Mouse (Mus musculus): ENCODE measurements at regions not wholly inside any gene's neighbourhood (a gene's known extent, or its start where the extent isn't known, plus 50 kb on each side); places are given as distances from the start of the nearest gene placed in this dataset.

DNA sequence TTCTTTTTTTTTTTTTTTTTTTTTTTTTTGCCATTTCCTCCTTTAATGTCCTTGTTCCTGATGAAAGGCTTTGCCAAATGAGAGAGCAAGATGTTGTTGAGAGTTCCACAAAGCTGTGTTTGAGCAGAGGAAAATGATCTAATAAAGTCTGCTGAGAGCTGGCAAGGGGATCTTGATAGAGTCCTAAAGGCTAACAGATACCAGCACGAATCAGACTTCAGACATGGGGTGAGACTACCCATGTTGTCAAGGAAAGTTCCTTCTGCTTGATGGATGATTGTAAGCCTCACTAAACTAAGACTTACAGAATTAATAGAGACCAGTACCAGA is 665.2 kb upstream of the Fam92a start:
- no peak for DNase-seq (ENCODE audit: extremely low spot score)

DNA sequence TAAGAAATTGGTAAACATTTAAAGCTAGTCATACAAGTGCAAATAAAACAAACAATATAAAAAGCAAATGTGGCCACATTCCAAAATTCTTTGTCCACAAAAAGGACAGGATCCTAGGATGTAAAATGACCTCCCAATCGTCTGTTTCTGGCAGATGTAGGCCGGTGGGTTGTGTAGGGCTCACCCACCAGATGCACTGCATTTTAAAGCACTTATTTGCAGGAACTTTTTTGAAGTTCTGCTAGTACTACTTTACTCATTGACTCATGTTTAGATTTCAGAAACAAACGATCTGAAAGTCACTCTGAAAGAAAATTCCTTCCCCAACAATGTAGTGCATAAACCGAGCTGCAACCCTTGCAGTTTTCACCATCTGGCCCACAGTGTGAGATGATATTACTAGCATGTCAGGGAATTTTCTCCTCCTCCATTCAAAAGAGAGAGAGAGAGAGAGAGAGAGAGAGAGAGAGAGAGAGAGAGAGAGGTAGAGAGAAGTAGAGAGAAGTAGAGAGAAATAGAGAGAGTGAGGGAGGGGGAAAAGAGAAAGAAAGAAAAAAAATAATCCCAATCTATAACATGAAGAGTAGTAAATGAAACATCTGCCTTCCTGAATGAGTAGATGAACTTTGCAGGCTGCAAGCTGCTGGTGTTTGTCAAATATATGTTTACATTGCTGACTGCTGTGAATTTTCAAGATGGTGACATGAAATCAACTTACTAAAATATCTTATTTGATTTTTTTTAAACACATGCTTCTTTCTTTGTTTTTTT is 664.7 kb upstream of the Fam92a start:
- no peak for DNase-seq (ENCODE audit: extremely low spot score)

DNA sequence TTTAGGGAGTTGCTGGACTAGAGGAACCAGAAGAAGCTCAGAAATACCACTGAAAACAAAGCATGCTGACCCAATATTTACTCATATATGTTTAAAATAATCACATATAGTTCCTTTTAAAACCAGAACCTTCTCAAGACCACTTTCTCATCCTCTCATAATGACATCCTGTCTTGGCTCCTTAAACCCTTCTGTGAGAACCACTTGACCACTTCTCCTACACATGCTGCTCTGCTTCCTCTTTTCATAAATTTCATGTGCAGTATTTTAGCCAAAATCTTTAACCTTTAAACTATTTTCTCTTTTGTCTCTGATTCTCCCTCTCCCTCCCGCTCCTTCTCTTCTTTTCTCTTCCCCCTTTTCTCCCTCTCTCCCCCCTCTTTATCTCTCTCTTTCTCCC is 654.6 kb upstream of the Fam92a start:
- no peak for DNase-seq (ENCODE audit: extremely low spot score)

DNA sequence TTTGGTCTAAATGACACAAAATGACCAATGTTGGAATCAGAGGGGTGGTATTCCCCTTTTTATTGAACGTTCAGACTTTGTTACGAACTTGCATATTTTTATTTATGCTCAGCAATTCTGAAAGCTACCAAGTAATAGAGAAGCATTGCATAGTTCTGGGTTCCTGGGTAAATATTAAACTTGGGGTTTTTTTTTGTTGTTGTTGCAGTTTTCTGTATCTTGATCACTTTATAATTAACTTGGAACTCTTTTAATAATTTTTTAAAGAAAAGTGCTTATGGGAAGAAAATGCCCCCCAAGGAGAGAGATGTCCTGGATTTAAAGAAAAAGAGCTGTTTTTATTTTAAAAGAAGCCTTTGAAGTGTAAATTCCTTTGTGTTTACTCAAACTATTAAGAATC is 642.4 kb upstream of the Fam92a start:
- DNase-seq (ENCODE audit: extremely low spot score), result no peak

GRCm38 (mm10) chr4:12801186-12801585 is 629.4 kb upstream of the Fam92a start:
- DNase-seq (ENCODE audit: extremely low spot score), result no peak

- no peak for DNase-seq (ENCODE audit: extremely low spot score)
Measured at GRCm38 (mm10) chr4:12799564-12799963, 627.7 kb upstream of the Fam92a start.

DNA sequence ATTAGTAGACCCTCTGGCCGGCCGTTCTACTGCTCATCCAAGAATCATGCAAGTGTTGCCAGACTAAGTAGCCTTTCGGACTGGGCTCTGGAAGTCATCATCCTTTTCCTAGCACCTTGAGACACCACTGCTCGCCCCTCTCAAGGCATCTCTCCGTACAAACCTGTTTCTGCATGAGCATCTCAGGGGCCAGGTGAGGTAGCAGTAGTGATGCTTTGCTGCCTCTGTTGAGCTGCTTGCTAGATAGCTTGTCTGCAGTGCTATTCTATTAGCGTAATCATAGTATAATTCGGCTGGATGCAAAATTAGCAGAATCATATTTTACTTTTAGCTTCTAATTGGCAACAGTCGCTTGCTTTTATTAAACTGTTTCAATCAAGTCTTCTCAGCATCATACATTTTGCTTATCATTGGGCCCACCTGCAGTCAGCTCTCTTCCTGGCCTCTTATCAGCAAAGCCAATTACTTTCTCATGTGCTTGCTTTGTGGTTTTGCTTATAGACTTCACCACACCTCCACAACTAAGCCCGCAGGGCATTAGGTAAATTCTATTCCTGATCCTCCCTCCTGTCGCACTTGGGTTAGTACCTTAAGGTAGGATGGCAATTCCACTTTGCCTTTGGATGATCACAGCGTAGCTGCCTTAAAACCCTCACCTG is 621.1 kb upstream of the Fam92a start:
- DNase-seq (ENCODE audit: extremely low spot score), result no peak

GRCm38 (mm10) chr4:12791786-12792674 is 620.2 kb upstream of the Fam92a start:
- DNase-seq (ENCODE audit: extremely low spot score), result no peak

GRCm38 (mm10) chr4:12785840-12786239 is 614.0 kb upstream of the Fam92a start:
- DNase-seq (ENCODE audit: extremely low spot score), result no peak

GRCm38 (mm10) chr4:12784479-12784878 is 612.7 kb upstream of the Fam92a start:
- no peak for DNase-seq (ENCODE audit: extremely low spot score)

GRCm38 (mm10) chr4:12784068-12784467 is 612.3 kb upstream of the Fam92a start:
- DNase-seq (ENCODE audit: extremely low spot score), result no peak

- no peak for DNase-seq (ENCODE audit: extremely low spot score)
Measured at GRCm38 (mm10) chr4:12781969-12782904, 610.4 kb upstream of the Fam92a start.

DNA sequence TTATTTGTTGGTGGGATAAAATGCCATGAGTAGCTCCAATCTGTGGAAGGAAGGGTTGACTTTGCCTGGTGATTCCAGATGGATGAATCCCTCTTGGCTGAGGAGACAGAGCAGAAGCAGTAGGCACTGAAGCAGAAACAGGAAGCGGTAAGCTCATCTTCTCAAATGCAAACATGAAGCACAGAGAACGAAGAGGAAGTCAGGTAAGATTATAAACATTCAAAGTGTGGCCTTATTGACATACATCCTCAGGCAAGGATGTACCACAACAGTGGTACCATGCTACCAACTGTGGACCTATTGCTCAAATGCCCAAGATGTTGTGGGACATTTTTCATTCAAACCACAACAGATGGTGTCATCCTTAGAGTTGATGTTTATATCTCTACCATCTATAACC is 608.4 kb upstream of the Fam92a start:
- DNase-seq (ENCODE audit: extremely low spot score), result no peak

DNA sequence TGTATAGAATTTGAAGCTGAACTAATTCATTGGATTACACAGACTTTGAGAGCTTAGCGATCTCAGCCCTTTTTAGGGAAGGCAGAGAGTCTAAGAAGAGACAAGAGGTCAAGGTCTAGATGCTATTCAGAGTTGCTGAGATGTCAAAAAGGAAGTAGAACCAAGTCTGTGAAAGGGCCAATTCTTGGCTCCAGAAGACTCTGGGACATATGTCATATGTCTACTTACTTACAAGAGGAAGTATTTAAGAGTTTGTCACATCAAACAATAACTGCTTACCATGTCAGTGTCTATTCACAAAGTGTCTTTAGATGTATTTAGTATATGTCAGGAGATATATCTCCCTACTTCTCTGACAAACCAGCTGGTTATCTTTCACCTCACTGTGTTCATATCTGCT is 607.4 kb upstream of the Fam92a start:
- DNase-seq (ENCODE audit: extremely low spot score), result no peak

GRCm38 (mm10) chr4:12778163-12778562 is 606.3 kb upstream of the Fam92a start:
- no peak for DNase-seq (ENCODE audit: extremely low spot score)

GRCm38 (mm10) chr4:12776217-12776578 is 604.4 kb upstream of the Fam92a start:
- no peak for DNase-seq (ENCODE audit: extremely low spot score)

- DNase-seq (ENCODE audit: extremely low spot score), result peak; percentile 42
Measured at GRCm38 (mm10) chr4:12775524-12776216, 603.9 kb upstream of the Fam92a start.

DNA sequence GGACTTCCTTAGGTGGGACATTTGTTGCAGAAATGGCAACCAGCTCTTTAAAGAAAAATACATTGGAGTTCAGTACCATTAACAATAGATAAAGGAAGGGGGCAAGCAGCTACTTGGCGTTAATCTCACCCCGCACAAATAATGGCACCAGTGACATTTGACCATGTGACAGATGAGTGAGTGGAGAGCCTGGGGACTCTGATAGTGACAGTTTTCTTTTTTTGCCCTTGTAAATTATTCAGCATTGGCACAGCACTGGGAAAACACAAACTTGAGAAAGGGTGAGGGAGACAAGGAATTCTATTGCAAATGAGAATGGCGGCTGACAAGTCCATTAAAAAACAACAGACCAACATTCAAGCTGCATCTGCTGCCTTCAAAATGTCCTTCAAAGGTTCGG is 603.3 kb upstream of the Fam92a start:
- no peak for DNase-seq (ENCODE audit: extremely low spot score)

DNA sequence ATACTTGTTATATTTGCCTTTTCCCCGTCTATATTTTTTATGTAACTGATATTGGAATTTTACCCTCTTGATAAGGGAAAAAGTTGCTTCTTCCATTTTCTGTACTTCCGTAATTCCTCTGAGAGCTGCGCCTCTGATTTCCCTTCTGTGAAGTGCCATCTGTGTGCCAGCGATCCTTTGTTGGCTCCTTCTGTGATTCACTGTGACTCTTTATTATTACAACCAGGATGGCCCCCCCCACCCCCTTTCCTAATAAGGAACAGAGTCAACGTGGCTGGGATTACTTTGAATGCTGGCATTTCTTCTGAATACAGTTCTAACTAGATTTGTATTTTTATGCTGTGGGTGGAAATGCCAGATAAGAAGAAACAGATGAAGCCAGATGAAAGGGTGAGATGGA is 602.9 kb upstream of the Fam92a start:
- no peak for DNase-seq (ENCODE audit: extremely low spot score)

DNA sequence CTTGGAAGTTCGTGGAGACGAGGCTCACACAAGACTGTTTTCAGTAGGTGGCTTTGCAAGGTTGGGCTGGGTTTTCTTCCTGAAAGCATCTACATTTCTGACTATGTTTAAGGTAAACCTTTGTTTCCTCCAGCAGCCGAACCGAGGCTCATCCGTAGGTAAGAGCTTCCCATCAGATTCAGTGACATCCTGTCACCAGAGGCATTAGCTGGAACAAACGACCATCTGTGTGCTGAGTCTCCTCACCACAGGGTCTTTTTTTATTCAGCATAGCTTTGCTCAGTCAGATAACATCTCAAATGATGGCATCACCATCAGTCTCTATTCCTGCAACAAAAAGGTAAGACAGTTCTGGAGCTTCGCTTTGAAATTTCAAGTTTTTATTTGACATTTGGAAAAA is 601.4 kb upstream of the Fam92a start:
- DNase-seq (ENCODE audit: extremely low spot score), result no peak

Data from embryo, embryonic 9.5 days (tissue).